Mouse (Mus musculus) spleen, postnatal 36 days (tissue): ENCODE measurements around the gene Arl15.
"Not testable (repeated sequence)": the region's sequence is repeated elsewhere in the genome, so short reads cannot be mapped to it uniquely, and the experiment has no call there.

Source experiments
- DNase-seq, 2 experiments: peaks; one replicate each; pipeline ENCODE4 v3.0.0; 2022; ENCODE audit warnings: low spot score in 2 of 2, mixed read lengths in 1 of 2

Gene Arl15

DNA sequence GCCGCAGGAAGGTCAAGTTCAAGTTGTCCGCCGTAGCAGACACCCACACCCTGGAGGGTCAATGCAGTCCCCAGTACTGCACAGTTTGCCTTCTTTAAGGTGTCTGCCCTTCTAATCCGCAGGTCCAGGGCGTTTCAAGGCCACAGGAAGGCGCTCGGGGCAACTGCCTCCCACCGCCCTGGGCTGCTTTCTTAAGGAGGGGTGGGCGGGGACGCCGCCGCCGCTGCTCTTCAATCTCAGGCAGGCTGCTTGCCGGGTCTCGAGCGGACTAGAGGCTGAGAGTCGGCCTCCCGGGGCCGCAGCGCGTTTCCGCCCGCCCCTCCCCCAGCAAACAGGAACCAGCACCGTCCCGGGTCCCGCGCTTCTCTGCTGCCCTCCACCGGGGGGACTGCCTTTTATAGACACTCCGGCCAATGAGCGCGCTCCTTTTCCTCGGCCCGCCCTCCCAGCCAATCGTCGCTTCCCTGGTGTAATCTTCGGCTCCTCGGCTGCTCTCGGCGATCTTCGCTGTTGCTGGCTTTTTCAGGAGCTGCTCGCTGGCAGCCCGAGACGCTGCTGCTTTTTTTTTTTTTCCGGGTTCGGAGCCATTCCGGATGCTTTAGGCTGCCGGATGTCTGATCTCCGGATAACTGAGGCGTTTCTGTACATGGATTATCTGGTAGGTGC is at the start of gene Arl15:
Gene Arl15, plus strand, starts transcription at position 467 of the 666 bp plus-strand sequence.
- DNase-seq, result peak; percentile 97

GRCm38 (mm10) chr13:113745301-113745700 is 49.0 kb upstream of the Arl15 start:
- DNase-seq, result no peak

- no peak for DNase-seq
Observed at GRCm38 (mm10) chr13:113750766-113751165, 43.5 kb upstream of the Arl15 start.

- no peak for DNase-seq
Observed at GRCm38 (mm10) chr13:113754731-113755689, 39.3 kb upstream of the Arl15 start.

DNA sequence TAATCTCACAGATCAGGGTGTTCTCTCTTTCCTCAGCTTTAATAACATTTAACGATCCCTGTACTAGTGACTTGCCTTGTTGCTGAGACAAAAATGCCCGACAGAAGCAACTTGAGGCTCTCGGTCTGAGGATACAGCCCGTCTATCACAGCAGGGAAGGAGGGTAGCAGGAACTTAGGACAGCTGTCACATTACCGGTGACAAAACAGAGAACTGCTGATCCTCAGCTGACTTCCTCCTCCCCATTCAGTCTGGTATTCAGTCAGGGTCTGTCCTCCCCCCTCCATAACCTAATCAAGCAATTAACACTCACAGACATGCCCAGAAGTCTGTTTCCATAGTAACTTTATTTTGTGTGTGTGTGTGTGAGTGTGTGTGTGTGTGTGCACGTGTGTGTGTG is 38.5 kb upstream of the Arl15 start:
- DNase-seq, result no peak

GRCm38 (mm10) chr13:113761717-113762116 is 32.6 kb upstream of the Arl15 start:
- DNase-seq, result no peak

DNA sequence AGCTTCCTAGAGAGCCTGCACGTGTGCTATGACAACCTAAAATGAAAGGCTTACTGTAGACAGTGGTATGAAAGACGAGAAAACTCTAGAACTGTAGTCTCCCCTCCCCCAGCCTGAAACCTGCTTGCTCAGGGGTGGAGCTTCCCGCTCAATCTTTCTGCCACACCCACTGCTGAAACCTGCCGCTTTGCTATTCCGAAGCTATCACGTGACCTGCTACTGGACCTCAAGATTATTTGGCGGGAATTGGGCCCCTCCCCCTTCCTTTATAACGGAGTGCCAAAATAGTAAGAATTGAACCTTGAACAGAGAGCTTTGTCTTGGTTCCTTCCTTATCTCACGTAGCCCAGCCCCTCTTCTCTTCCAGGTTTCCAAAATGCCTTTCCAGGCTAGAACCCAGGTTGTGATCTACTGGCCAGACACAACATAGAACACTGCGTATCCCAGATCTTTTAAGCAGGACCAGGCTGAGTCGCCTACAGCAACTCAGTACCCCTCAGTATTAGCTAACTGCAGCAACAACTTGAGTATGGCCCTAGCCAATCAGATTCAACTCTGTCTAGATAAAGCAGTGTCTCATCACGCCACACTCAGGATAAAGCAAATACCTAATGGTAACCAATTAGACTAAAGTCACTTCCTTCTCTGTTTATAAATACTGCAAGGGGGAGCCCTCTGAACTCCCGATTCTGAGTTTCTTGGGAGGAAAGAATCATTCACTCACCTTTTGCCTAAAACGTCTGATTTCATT is 31.4 kb upstream of the Arl15 start:
- DNase-seq, result no peak

DNA sequence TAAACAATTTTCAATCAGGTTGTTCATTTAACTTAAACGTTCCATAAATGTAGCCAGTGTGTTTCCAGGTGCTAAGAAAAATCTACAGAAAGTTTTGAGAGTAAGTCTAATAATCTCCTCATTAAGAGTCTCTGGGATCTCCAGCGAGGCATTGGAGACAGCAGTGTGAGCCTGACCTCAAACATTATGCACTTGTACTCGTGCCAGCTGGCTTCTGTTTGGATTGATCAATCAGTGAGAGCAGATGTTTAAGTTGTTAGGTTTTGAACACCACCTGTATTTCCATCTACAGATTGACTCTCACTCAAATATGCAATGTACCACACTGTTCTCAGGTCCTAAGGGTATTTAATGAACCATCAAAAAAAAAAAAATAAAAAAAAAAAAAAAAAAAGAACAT is 28.9 kb upstream of the Arl15 start:
- DNase-seq, result no peak

DNA sequence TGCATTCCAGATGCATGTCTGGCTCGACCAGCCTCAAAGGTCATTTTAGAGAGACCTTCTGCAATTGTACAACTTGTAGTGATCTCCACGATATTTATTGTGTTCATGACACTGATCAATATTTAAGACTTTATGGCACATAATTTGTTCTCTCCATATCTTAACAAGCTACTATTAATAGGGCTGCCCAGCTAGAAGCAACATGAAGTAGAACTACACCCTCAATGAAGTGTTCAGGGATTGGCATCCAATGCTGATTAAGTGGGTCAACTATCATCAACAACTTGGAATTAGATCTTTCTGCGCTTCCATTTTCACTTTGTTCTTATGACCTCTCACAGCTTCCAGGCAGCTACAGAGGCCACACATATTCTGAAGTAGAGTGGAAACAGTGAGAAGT is 24.5 kb upstream of the Arl15 start:
- no peak for DNase-seq

DNA sequence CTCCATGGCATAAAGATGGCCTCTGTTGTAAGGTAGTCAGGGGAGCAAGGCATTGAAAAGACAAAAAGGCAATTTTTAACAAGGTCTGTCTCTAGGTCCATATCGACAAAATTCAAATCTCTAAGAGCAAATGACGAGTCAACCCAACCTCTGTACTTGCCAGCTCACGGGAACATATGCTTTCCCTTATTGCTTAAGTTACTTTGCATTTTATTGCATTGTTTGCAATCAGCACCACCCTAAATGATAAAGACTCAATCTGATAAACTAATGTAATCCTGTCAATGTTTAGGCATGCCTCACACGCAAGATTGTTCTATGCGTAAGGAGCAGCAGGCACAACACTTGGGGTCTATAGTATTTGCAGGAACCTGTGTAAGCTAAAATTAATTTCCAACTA is 24.0 kb upstream of the Arl15 start:
- DNase-seq, result no peak

- DNase-seq, result no peak
Observed at GRCm38 (mm10) chr13:113771340-113771739, 23.0 kb upstream of the Arl15 start.

- no peak for DNase-seq
Observed at GRCm38 (mm10) chr13:113774799-113775198, 19.5 kb upstream of the Arl15 start.

DNA sequence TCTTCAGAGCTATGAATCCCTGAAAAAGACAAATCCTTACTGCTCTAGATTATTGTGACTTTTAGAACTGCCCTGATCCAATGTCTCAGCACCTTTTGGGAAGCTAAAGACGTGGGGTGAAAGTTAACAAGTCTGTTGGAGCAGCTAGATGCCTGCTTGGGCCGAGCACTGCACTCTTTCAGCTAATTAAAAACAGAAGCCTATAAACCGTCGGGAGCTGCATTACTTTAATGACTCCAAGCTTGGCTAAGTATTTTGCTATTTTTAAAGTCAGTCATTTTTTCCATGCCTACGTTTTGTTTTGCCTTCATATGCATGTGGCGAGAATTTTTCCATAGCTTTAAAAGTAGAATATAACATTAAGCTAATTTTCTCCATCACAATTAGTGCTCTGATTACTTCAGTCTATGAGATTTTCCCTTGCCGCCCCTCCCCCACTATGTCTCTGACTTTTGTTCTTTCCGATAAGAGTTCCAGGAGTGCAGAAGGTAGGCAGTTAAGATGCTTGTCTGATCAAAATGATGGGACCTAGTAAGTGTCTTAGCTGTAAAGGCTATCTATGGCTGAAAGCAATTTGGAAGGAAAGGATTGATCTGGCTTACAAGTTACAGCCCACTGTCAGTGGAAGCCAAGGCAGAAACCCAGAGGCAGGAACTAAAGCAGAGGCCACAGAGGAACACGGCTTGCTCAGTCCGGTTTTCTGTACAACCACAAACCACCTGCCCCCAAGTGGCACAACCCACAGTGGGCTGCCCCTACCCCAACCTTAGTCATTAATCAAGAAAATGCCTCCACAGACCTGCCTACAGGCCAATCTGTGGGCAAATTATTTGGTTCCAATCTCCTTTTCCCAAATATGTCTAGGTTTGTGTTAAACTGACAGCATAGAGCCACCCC is 18.8 kb upstream of the Arl15 start:
- DNase-seq, result no peak

- no peak for DNase-seq
Observed at GRCm38 (mm10) chr13:113785803-113786202, 8.5 kb upstream of the Arl15 start.

GRCm38 (mm10) chr13:113787136-113787535 is 7.2 kb upstream of the Arl15 start:
- no peak for DNase-seq

DNA sequence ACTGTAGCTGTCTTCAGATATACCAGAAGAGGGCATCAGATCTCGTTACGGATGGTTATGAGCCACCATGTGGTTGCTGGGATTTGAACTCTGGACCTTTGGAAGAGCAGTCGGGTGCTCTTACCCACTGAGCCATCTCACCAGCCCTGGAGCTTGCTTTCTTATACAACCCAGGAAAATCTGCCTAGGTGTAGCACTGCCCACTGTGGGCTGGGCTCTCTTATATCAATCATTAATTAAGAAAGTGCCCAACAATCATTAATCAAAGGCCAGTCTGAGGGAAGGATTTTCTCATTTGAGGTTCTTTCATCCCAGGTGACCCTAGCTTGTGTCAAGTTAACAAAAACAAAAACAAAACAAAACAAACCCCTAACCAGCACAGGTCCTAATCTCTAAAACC is 4.3 kb upstream of the Arl15 start:
- DNase-seq, result not testable (repeated sequence)

- DNase-seq, result no peak
Observed at GRCm38 (mm10) chr13:113793637-113794036, 668 bp upstream of the Arl15 start.

DNA sequence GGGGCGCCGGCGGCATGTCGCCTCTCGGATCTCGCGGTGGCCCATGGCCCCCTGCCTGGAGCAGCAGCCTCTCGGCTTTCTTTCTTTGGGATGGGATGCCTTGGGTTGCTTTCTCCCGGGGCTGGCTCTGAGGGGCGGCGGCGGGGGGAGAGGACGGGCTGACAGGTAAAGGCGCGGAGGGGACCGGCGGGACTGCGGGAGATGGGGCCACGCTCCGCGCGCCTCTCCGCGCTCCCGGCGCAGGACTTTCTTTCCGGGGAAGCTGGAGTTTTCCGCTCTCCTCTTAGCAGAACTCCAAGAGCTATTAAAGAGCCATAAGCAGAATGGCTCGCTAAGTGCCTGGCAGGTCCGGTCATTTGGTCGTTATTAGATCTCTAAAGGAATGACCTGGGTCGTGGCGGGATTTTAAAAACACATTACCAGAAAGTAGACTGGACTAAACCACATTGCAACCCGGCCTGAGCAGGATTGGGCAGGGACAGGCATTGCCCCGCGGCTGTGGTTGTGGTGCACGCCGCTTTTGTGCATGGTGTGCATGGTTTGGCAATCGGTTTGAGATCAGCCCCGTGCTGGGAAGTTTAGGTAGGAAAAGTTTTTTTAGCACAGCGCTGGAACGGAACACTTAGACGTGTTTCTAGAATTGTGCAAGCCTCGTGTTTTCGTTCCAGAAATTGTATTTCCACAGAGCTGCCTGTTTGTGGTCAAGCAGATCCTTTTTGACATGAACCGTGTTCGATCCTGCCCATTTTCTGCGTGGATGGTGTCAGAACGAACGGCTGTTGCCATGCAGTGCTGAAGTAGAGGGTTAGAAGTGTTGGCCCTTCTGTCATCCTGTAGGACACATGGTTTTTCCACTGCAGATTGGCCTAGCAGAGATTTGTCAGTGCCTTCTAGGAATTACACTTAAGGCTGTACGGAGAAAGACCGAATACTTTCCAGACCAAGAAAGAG is 675 bp downstream of the Arl15 start:
- peak in 1 of 2 experiments; percentile 14 for DNase-seq

GRCm38 (mm10) chr13:113797378-113797777 is 3.1 kb downstream of the Arl15 start:
- no peak for DNase-seq

- DNase-seq, result no peak
Observed at GRCm38 (mm10) chr13:113799361-113799760, 5.1 kb downstream of the Arl15 start.
